Mouse (Mus musculus) hindbrain, embryonic 10.5 days (tissue): ENCODE measurements around the gene Igdcc3. TPM values are rescaled to one million over a fixed set of nuclear protein-coding genes. Genes with fewer than 3 reads are reported as not detected.

ENCODE experiments used
- DNase-seq: peaks from one replicate; pipeline ENCODE4 v3.0.0-alpha.2; 2017; ENCODE audit warnings: low spot score
- H3K27ac ChIP-seq: fragments of 300-500 bp; sonication (generic); 2 replicates; pipeline ENCODE4 v1.5.1; 2016; ENCODE audit warnings: mild to moderate bottlenecking, moderate library complexity
- H3K27me3 ChIP-seq: fragments of 300-500 bp; sonication (generic); 2 replicates; pipeline ENCODE4 v1.6.1; 2016; ENCODE audit warnings: mild to moderate bottlenecking; ENCODE audit not compliant: poor library complexity, insufficient read depth, severe bottlenecking
- H3K36me3 ChIP-seq: fragments of 300-500 bp; sonication (generic); 2 replicates; pipeline ENCODE4 v1.6.1; 2016; ENCODE audit warnings: mild to moderate bottlenecking, moderate library complexity
- H3K4me1 ChIP-seq: fragments of 300-500 bp; sonication (generic); replicated peaks from 2 replicates; pipeline ENCODE4 v1.6.1; 2016; ENCODE audit warnings: mild to moderate bottlenecking
- H3K4me3 ChIP-seq: fragments of 300-500 bp; sonication (generic); 2 replicates; pipeline ENCODE4 v1.5.1; 2016; ENCODE audit warnings: mild to moderate bottlenecking, moderate library complexity
- H3K9me3 ChIP-seq: fragments of 300-500 bp; sonication (generic); 2 replicates; pipeline ENCODE4 v1.6.1; 2016; ENCODE audit warnings: mild to moderate bottlenecking, moderate library complexity
- WGBS: fragments of 180-500 bp; shearing (Covaris S2); methylation state at CpG from one replicate; pipeline ENCODE4 v1.1.7; 2016; 5-methylcytosine and 5-hydroxymethylcytosine counted together
- polyA plus RNA-seq: library from polyadenylated mRNA; unstranded; fragments of >200 nt; fragmentation: Nextera tagmentation; extraction: Ambion mirVana; gene quantifications from 2 replicates; pipeline ENCODE4 v1.2.1, GENCODE M21; 2016

Igdcc3 gene
- polyA plus RNA-seq, 1 experiment from 2014 or later, result 218 TPM

DNA sequence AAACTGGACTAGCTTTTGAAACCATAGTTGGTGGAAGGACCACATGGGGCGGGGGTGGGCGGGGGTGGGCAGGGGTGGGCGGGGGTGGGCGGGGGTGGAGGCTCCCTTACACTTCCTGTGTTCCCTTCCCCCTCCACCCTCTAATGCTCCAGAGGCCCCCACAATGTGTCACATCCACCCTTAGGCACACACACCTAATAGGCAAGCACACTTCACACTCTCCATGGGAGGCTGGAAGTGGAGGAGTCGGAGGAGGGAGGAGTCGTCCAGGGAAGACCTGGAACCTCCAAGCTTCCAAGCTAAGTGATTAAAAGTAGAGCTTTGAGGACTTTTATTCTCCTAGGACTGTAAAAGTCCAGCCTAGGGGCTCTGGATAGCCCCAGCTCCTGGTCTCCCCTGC is 27.5 kb downstream of the Igdcc3 start:
- Histone ChIP-seq H3K27me3 (no peaks in the 10 kb centered on the region), H3K27ac (peak overlapping the region; percentile 72), H3K4me1 (peaks cover 82% of the 10 kb centered on the region), H3K4me3 (no peak overlapping the region), H3K9me3 (no peaks in the 10 kb centered on the region), H3K36me3 (peaks cover 92% of the 10 kb centered on the region)
- 55% methylated on average over 6 of the region's 6 CpGs for WGBS
- DNase-seq, result no peak

DNA sequence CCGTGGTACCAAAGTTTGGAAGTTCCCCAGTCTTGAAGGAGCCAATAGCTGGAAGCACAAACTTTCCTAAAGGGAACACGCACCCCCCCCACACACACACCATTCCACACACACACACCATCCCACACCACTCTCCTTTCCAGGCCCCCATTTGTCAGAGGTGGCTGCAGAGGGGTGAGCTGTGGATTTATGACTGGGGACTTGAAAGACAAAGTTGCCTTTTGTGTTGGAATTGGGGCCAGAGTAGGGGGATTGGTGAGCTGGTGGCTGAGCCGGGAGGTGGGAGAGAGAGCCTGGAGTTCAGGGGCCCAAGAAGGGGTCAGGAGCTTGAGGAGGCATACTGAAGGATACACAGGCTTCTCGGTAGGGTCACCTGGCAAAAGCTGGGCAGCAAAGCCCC is 28.0 kb downstream of the Igdcc3 start:
- H3K4me1 ChIP-seq, result peaks cover 82% of the 10 kb centered on the region
- 59% methylated on average over 4 of the region's 4 CpGs for WGBS
- H3K4me3 ChIP-seq, result no peak overlapping the region
- peak overlapping the region; percentile 72 for H3K27ac ChIP-seq
- no peaks in the 10 kb centered on the region for H3K9me3 ChIP-seq
- no peaks in the 10 kb centered on the region for H3K27me3 ChIP-seq
- DNase-seq, result no peak
- peaks cover 95% of the 10 kb centered on the region for H3K36me3 ChIP-seq

DNA sequence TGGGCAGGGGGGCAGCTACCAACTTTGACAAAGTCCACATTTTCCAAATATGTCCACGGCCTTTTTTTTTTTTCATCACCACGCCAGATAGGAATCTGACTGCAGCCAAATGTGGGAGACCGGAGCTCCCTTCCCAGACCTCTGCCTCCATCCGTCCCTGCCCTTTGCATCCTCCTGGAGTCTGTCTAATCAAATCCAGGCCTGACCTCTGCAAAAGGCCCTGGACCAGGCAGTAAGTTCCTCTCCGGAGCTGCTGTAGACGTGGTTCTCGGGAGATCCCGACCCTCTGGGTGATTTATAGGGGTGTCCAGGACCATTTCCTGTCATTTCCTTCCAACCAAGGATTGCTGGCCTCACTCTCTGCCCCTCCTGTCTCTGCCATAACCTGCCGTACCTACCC is 31.7 kb downstream of the Igdcc3 start:
- H3K27ac ChIP-seq, result peak overlapping the region; percentile 81
- peaks cover 83% of the 10 kb centered on the region for H3K4me1 ChIP-seq
- DNase-seq, result no peak
- no peak overlapping the region for H3K4me3 ChIP-seq
- H3K9me3 ChIP-seq, result no peaks in the 10 kb centered on the region
- 60% methylated on average over 9 of the region's 9 CpGs for WGBS
- H3K27me3 ChIP-seq, result no peaks in the 10 kb centered on the region
- H3K36me3 ChIP-seq, result peaks cover 83% of the 10 kb centered on the region

DNA sequence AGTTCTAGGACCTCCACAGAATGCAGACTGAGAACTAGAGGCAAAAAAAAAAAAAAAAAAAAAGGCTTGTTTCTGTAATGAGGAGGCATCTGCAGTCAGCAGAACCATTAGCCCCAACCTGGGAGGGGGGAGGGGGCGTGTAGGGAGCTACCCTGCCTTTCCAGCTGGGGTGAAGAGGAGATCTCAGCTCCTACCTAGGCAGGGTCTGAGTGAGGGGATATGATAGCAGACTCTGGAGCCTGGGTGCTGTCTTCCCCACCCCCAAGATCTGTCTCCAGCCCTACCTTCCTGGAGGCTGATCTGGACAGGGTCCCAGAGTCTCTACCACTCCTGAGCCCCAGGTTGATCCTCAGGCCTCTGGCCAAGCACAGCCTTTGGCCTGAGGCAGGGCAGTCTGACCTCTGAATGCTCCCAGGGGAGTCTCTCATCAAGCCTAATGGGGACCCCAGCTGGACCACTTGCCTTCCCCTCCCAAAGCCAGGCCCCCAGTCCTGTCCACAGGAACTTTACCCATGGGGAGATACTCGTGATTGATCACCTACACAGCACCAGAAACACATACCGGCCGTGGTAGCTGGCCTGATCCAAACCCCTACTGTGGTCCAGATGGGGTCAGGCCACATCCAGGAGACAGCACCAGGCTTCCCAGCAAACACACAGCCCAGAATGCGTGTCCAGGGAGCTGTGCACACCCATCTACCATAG is 34.4 kb downstream of the Igdcc3 start:
- peak overlapping the region; percentile 29 for H3K4me3 ChIP-seq
- H3K9me3 ChIP-seq, result no peaks in the 10 kb centered on the region
- peak; percentile 70 for DNase-seq
- H3K36me3 ChIP-seq, result peaks cover 73% of the 10 kb centered on the region
- 11% methylated on average over 5 of the region's 5 CpGs for WGBS
- H3K27me3 ChIP-seq, result no peaks in the 10 kb centered on the region
- peak overlapping the region; percentile 95 for H3K27ac ChIP-seq
- peaks cover 85% of the 10 kb centered on the region for H3K4me1 ChIP-seq

DNA sequence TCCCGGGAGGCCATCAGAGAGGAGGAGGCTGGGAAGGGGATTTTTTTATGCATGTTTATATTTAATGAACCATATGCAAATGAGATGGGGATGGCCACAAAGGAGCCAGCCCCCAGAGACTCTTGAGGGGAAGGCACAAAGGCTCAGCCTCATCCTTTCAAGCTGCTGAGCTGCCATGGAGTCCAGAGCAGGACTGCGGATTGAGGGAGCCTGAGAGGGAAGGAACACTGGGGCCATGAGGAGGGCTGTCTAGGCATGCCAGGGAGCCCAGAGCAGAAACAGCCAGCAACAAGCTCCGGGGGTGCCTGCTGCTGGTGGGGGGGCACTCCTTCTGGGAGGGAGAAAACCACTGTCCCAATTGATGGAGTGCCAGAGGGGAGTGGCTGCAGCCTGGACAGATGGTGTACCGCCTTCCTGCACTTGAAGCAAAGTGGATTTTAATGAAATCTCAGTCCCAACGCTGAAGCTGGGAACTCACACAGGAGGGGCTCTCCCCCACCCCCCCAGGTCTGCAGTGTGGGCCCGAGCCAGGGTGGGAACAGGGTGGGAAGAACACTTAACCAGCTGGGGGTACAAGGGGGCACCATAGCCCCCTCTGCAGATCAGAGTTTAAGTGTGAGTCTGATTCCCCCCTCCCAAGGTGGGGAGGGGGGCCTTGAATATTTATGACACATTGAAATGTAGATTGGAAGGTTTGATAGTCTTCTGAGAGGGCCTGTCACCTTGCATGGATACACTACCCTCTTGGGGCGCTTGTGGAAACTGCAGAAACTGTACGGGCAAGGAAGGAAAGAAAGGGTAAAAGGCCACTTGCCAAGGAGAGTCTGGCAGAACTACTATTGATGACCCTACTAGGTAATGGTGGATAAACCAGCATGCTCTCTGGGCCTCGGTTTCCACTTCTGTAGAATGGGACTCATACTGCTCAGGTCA is 35.2 kb downstream of the Igdcc3 start:
- peaks cover 73% of the 10 kb centered on the region for H3K36me3 ChIP-seq

DNA sequence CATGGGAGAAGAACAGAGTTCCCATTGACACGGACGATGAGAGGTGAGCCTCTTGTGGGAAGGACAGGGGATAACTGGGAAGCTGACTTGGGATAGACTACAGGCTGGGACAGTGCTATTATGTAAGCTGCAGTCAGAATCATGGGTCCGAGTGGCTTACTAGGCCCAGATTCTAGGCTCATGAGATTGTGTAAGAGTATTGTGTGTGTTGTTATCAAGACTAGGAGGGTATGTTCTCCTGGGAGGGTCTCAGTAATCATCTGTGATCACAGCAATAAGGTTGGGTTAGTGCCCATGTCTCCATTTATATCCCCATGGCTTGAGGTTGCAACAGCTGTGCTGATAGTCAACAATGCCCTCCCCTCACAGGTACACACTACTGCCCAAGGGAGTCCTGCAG is 36.5 kb downstream of the Igdcc3 start:
- Histone ChIP-seq H3K36me3 (peaks cover 73% of the 10 kb centered on the region), H3K27ac (peak overlapping the region; percentile 95), H3K4me1 (peaks cover 99% of the 10 kb centered on the region), H3K9me3 (no peaks in the 10 kb centered on the region), H3K27me3 (no peaks in the 10 kb centered on the region), H3K4me3 (peak overlapping the region; percentile 39)
- DNase-seq, result no peak
- 59% methylated on average over 3 of the region's 3 CpGs for WGBS

More for the DNA sequence above, 35.2 kb downstream of the Igdcc3 start:
- Histone ChIP-seq H3K4me1 (peaks cover 93% of the 10 kb centered on the region), H3K9me3 (no peaks in the 10 kb centered on the region), H3K4me3 (peak overlapping the region; percentile 29), H3K27ac (peak overlapping the region; percentile 95), H3K27me3 (no peaks in the 10 kb centered on the region)
- DNase-seq, result peak; percentile 81
- WGBS, result 24% methylated on average over 9 of the region's 9 CpGs

DNA sequence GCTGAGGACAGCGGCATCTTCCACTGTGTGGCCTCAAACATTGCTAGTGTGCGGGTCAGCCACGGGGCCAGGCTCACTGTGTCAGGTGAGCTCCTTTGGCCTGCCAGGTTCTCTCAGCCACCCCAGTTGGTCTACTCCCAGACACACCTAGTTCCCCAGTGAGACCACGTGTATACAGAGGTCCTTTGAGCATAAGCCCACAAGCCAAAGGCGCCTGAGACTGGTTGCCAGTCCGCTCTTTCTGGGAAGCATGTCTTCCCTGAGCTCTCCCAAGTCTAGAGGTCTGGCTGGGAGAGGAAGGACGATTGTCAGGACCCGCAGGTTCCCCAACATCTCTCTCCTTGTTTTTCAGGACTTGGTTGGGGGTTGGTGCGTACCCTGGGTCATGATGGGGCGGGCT is 36.9 kb downstream of the Igdcc3 start:
- DNase-seq, result no peak
- Histone ChIP-seq H3K27ac (peak overlapping the region; percentile 95), H3K36me3 (peaks cover 73% of the 10 kb centered on the region), H3K27me3 (no peaks in the 10 kb centered on the region), H3K4me3 (peak overlapping the region; percentile 39), H3K4me1 (peaks cover 99% of the 10 kb centered on the region), H3K9me3 (no peaks in the 10 kb centered on the region)
- 30% methylated on average over 10 of the region's 10 CpGs for WGBS

DNA sequence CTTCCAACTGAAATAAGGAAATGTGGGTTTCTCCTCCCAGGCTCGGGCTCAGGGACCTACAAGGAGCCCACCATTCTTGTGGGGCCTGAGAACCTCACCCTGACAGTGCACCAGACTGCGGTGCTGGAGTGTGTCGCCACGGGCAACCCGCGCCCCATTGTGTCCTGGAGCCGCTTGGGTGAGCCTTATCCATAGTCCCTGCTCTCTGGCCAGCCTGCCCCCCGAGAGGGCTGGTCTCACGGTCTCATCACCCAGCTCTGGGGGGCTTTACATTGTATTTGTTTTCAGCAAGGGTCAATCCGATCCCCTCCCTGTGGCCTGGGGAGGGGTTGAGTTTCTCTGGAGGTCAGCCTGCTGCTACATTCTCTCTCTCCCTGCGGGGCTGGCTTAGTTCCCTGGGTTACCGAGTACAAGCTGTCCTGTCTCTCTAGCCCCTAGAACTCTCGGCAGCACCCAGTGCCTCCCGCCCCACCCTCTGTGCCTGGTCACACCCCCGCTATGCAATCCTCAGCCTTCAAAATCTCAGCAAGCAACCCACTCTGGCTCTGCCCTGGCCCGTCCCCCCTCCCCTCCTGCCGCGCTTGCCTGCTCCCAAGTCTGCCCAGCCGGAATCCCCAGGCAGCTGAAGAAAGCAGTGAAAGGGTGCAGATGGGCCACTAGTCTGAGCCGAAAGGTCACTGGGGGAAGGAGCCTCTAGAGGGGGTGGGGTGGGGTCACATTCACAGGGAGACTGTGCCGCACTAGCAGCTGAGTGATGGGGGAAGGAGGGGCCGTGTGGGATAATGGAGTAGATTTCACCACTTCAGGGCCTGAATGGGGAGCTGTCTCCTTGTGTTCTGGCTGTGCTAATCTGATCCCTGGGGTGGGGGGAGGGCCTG is 37.6 kb downstream of the Igdcc3 start:
- no peaks in the 10 kb centered on the region for H3K27me3 ChIP-seq
- H3K4me3 ChIP-seq, result peak overlapping the region; percentile 39
- no peaks in the 10 kb centered on the region for H3K9me3 ChIP-seq
- peaks cover 73% of the 10 kb centered on the region for H3K36me3 ChIP-seq
- H3K27ac ChIP-seq, result peak overlapping the region; percentile 95
- peaks cover 98% of the 10 kb centered on the region for H3K4me1 ChIP-seq
- 0% methylated on average over 22 of the region's 22 CpGs for WGBS
- DNase-seq, result peak; percentile 90

DNA sequence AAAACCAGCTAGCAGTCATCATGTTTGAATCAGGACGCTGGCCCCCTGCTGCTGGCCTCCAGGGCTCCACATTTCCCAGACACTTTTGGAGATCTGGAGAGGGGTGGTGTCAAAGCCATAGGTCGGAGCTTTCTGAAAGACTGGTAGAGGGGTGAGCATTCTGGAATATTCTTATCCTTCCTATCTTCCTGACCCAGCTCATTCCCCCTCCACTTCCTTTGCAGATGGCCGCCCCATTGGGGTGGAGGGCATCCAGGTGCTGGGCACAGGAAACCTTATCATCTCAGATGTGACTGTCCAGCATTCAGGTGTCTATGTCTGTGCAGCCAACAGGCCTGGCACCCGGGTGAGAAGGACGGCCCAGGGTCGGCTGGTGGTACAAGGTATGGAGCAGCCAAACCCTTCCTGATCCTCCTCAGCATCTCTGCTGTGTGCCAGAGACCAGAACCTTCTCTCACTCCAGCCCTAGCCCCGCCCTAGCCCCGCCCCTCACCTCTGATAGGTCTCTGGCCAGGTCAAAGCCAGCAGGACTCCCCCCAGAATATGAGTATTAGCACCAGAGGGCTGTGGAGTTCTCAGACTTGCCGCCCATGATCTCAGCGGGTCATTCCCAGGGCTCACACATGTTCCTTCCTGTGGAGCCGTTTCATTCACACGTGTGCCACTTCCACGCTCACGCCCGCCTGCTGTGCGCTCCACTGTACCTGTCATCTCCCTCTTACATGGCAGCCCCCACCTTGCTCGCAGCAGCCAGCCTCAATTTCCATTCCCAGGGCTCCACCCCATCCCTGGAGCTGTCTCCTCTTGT is 39.0 kb downstream of the Igdcc3 start:
- Histone ChIP-seq H3K4me1 (peaks cover 94% of the 10 kb centered on the region), H3K36me3 (peaks cover 77% of the 10 kb centered on the region), H3K4me3 (peak overlapping the region; percentile 39), H3K27ac (peak overlapping the region; percentile 95), H3K27me3 (no peaks in the 10 kb centered on the region), H3K9me3 (no peaks in the 10 kb centered on the region)
- no peak for DNase-seq
- WGBS, result 29% methylated on average over 17 of the region's 17 CpGs

DNA sequence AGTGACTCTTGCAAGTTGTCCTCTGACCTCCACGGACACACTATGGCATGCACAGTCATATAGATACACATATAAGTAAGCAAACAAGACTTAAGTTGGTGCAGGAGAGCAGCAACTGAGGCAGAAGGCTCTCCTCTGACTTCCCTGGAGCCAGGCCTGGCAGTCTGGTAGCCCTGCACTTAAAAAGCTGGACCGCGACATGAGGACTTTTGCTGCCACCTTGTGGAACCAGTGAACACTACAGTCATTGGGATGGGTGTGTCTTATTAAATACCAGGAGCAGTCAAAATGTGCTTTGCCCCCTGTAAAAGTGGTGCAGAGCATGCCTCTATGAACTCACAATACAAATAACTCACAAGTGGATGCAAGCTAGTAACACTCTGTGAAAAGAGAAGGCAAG is 47.6 kb downstream of the Igdcc3 start:
- peak; percentile 89 for DNase-seq
- Histone ChIP-seq H3K36me3 (peaks cover 36% of the 10 kb centered on the region), H3K27me3 (no peaks in the 10 kb centered on the region), H3K27ac (peak overlapping the region; percentile 29; the same call in 1 of the 2 replicates), H3K4me3 (no peak overlapping the region), H3K4me1 (peaks cover 77% of the 10 kb centered on the region), H3K9me3 (no peaks in the 10 kb centered on the region)
- WGBS, result 5% methylated on average over 3 of the region's 3 CpGs

DNA sequence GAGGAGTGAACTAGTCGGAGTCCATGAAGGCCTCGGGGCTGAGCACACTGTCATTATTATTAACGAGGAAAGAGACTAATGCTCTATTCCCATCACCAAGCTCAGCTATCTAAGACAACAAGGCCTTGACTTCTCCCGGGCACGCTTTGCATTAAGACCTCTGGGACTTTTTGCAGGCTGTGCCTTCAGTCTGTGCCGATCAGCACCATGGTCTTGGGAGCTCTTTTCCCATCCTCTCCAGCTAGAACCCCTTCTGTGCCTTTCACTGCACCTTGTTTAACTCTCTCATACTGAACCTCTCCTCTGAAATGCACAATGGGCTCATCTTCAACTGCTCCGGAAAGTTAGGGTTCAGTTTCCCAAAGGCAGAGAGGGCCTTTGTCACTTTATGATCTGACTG is 49.3 kb downstream of the Igdcc3 start:
- Histone ChIP-seq H3K4me1 (peaks cover 81% of the 10 kb centered on the region), H3K36me3 (peaks cover 19% of the 10 kb centered on the region), H3K27ac (peak overlapping the region; percentile 65), H3K4me3 (no peak overlapping the region), H3K9me3 (no peaks in the 10 kb centered on the region), H3K27me3 (no peaks in the 10 kb centered on the region)
- peak; percentile 8 for DNase-seq
- 57% methylated on average over 7 of the region's 7 CpGs for WGBS

DNA sequence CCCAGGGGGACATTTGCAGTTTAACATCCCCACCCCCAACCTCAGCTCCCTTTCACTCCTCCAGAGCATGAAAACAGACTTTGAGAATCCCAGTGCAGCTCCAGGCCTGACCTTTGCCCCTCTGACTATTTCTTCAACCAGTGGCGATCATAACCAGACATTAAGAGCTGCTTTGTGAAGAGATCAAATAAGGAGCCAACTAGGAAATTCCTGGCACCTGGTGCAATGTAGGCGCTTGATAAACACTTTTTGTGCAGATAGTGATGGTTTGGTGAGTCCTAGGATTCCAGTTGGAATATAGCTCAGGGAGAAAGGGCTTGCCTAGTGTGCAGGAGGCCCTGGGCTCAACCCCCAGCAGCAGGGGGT is 50.4 kb downstream of the Igdcc3 start:
- H3K36me3 ChIP-seq, result peaks cover 9% of the 10 kb centered on the region; the same call in 1 of the 2 replicates
- peaks cover 82% of the 10 kb centered on the region for H3K4me1 ChIP-seq
- peak overlapping the region; percentile 84 for H3K27ac ChIP-seq
- no peaks in the 10 kb centered on the region for H3K27me3 ChIP-seq
- DNase-seq, result peak; percentile 63
- 26% methylated on average over 2 of the region's 2 CpGs for WGBS
- H3K9me3 ChIP-seq, result no peaks in the 10 kb centered on the region
- no peak overlapping the region; the same call in 1 of the 2 replicates for H3K4me3 ChIP-seq
